Mouse (Mus musculus) adrenal gland, adult 18-20 months (tissue): Measurements from ENCODE around the gene Prkch. TPM values are rescaled to one million over a fixed set of nuclear protein-coding genes. Genes with fewer than 3 reads are reported as not detected.
A peak's percentile ranks its signal among the peaks of the same experiment; 100 is the strongest.

Experiments
- DNase-seq, 2 experiments: peaks; one replicate each; pipeline ENCODE4 v3.0.0; 2021 to 2022; ENCODE audit warnings: low spot score in 2 of 2
- total RNA-seq, 2 experiments: library from RNA; stranded (reverse); gene quantifications; 1 replicate in 1 of 2; 2 replicates in 1 of 2; pipeline ENCODE4 v1.2.3; 2021

Prkch gene
- total RNA-seq, 2 experiments from 2014 or later, result 11.0 to 12.5 TPM

- no peak for DNase-seq
These were observed 87.4 kb downstream of the Prkch start for GRCm38 (mm10) chr12:73672007-73672406.

- DNase-seq, result no peak
These were observed 89.2 kb downstream of the Prkch start for GRCm38 (mm10) chr12:73673783-73674182.

- no peak for DNase-seq
These were observed 90.6 kb downstream of the Prkch start for GRCm38 (mm10) chr12:73675212-73675611.

- DNase-seq, result no peak
These were observed 94.8 kb downstream of the Prkch start for GRCm38 (mm10) chr12:73679400-73679801.

DNA sequence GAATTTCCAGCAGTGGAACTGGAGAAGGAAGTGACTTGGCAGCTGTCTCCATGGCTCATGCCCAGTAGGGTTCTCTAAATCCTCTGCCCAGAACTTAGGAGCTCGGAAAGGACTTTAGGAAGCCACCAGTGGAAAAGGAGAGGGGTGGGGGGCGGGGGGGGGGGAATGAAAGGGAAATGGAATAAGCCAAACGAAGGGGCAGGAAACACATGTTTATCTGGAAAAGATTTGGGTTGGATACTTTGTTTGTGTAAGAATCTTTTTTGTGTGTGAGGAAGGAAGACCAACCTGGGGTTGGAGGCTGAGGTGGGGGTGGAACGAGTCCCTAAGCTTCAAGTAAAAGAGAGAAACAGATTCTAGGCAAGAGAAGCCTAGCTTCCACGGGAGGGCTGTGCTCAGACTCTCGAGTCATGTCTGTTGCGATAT, 98.3 kb downstream of the Prkch start:
- no peak for DNase-seq

DNA sequence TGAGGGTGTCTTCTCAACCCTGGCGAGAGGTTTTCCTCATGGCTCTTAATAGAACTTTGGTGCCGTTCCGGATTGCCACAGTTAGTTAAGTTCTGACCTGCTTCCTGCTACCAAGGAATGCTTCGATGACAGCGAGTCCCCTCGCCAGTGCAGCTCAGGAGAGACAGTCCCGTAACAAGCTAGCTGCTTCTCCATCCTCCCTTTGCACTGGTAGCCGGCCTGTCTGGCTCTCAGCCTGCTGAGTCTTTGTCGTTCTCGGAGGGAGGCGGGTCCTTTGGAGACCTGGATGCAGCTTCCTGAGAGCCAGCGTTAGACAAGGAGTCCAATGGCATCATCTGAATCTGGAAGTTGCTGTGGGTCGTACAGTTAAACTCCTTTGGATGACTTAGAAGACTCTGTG, 101.3 kb downstream of the Prkch start:
- DNase-seq, result no peak

GRCm38 (mm10) chr12:73686456-73686855, 101.9 kb downstream of the Prkch start:
- DNase-seq, result no peak

GRCm38 (mm10) chr12:73687077-73688035, 102.8 kb downstream of the Prkch start:
- peak; percentile 30 to 52 for DNase-seq

- DNase-seq, result no peak
These were observed 107.7 kb downstream of the Prkch start for GRCm38 (mm10) chr12:73692321-73692720.

GRCm38 (mm10) chr12:73693347-73693746, 108.8 kb downstream of the Prkch start:
- peak; percentile 43 to 65 for DNase-seq

- no peak for DNase-seq
These were observed 110.1 kb downstream of the Prkch start for GRCm38 (mm10) chr12:73694690-73695089.

DNA sequence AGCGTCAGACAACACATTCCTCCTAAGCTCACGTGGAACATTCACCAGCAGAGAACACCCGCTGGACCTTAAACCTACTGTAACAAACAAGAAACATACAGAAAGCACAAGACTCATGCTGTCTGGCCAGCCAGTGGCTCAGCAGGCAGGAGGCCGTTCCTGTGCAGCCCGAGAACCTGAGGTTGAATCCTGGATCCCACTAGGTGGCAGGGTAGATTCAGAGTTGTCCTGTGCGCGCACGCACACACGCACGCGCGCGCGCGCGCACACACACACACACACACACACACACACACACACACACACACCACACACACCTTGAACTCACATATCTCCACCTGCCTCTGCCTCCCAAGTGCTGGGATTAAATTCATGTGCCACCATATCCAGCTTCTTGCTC, 110.5 kb downstream of the Prkch start:
- DNase-seq, result no peak

- DNase-seq, result no peak
These were observed 111.5 kb downstream of the Prkch start for GRCm38 (mm10) chr12:73696084-73696483.

GRCm38 (mm10) chr12:73696946-73697345, 112.3 kb downstream of the Prkch start:
- DNase-seq, result no peak

GRCm38 (mm10) chr12:73698436-73698835, 113.8 kb downstream of the Prkch start:
- no peak for DNase-seq

DNA sequence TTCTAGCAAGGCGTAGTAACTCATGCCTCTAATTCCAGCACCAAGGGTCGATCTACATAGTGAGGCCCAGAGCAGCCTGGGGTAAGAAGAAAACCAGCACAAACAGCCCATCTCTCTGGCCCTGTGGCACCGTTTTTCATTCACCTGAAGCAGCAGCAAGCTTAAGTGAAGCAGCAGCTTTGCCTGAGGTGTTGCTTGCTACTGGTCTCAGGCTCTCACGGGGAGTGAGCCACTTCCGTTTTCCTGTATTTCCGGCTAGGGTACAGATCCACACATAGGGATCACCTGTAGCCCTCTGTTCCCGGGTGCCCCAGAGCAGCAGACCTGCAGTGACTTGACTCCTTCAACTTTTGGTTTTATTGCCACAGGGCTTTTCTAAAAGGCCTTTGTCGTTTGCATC, 114.2 kb downstream of the Prkch start:
- no peak for DNase-seq

DNA sequence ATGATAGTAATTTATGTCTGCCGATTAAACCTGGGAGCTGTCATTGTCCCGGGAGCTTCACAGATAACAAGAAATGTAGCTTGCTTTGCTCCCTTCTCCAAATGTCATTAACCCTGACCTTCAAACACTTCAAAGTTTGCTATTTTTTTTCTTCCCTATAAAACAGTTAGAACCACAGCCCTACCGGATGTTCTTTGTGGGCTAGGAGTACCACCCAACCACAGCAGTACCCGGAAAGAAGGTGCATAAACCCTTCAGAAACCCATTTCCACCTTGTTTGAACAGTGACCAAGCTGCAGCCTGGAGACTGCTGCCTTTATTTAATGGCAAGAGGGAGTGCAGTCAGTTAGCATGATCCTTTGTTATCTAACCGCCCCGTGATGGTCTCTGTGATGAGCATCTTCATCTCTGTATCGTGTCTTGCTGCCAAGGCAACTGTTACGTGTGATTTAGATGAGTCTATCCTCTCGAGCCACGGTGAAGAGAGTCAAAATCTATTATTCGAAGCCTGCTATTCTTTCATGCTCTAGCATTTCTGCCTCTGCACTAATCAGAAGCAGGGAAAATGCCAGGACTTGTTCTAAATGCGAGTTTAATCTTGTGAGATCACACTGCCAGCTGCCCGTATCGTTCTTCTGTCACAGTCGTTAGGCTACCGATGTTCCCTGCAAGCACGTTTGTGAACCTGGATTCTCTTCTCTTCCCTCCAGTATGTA, 115.0 kb downstream of the Prkch start:
- DNase-seq, result no peak

DNA sequence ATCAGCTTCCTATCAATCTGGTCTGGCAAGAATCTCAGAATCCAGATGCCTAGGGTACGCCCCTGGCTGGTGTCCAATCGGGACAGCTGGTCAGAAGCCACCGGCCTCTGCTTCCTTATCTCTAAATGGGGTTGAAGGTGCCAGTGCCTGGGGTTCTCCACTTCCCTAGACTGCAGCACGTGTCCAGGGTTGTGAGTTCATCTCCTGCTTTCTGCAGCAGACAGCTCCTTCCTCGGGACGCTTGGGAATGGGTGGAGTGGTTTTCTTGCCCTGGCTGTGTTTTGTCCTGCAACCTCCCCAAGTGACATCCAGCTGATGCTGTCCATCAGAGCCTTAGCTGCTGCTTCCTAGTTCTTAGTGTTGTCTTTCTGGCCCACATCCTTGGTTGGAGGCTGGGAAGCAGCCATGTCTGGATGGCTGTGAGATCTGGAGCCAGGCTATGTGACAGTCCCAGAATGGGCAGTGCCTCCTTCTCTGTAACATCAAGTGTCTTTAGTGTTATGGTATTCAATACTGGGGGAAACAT, 116.0 kb downstream of the Prkch start:
- DNase-seq, result no peak

DNA sequence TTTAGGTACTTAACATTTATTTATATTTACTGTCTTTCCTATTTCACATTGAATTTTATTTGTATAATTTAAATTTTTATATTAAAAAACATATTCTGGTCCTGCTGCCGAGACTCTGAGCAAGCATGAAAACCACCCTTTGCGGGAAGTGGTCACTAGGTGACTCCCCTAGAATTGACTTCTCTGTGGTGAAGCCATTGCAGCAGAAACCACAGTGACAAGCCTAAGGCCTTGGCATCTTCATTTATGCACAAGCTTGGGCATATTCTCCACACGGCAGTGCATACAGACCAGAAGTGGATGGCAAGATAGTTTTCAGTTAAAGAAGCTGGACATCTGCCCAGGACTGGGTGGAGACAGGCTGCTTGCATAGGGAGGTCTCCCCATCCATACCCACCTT, 117.4 kb downstream of the Prkch start:
- DNase-seq, result no peak

DNA sequence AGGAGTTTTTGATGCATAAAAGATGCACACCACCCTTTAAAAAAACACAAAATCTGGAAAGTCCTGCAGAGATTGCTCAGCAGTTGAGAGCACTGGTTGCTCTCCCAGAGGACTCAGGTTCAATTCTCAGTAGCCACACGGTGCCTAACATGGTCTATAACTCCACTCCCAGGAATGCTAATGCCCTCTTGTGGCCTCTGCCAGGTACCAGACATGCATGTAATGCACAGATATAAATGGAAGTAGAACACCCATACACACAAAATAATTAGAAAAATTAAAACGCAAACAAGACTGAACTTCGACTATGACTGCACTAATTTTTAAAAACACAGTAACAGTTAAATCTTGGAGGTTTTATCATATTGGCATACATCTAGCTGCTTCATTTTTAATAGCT, 119.8 kb downstream of the Prkch start:
- no peak for DNase-seq

DNA sequence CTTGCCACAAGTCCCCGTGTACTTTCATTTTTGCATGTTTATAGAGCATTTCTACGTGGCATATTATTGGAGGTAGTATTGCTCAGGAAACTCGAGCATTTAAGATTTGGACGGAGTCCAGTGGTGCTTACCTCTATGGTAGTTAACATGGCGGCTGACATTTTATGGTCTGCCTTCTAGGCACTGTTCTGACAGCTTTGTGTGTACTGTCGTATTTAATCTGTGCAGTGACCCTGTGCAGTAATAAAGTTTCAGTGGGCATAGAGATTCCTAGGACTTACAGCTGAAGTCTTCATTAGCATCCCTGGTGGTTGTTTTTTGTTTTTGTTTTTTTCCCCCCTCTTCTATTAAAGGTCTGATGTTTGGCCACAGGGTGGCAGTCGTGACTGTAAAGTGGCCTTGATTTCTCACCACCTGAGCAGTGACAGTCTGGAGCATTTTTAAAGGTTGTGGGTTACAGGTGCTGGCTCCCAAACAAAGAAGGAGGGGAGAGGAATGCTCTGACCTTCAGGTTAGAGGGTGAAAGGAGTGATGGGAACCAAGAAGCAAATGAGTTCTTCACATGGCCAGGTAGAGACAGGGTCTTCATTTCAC, 120.6 kb downstream of the Prkch start:
- peak; percentile 36 to 47 for DNase-seq

DNA sequence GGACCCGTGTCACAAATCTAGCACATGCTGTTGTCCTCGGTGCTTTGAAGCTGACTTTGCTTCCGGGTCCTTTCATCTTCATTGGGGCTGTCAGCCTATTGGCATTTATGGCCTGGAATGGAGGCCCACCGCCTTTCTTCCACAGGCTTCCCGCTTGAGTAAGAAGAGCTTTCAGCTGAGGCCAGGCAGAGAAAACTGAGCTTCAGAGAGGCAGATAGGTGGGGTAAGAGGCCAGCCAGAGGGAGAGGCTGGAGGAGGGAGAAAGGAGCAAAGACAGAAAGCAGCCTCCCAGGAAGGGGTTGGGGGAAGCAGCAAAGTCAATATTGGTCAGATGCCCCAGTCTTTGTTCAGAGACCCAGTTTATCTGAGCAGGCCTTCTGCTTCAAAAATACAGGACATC, 123.9 kb downstream of the Prkch start:
- DNase-seq, result no peak
